Mouse (Mus musculus) colon, adult 2 months (tissue): Measurements from ENCODE around the gene Nop56. TPM values are rescaled to one million over a fixed set of nuclear protein-coding genes. Genes with fewer than 3 reads are reported as not detected.

ENCODE experiments used
- polyA plus RNA-seq: library from polyadenylated mRNA; depleted of rRNA; stranded (reverse); fragments of >200 nt; gene quantifications from 2 replicates; pipeline ENCODE4 v1.2.3, GENCODE M21; 2012; rRNA removed

Nop56 gene
- polyA plus RNA-seq = 35.5 and 40.9 TPM in 2 replicates

GRCm38 (mm10) chr2:130274149-130274861, at the start of gene Nop56:
Gene Nop56 (plus strand): TSS chr2:130274430.

GRCm38 (mm10) chr2:130283854-130284654, 9.8 kb downstream of the Nop56 start, which contains the start of gene Idh3b:
Gene Idh3b (minus strand): TSS chr2:130284547.

GRCm38 (mm10) chr2:130294936-130295277, 20.7 kb downstream of the Nop56 start, which contains the start of gene Ebf4:
Gene Ebf4 (plus strand): TSS chr2:130295169.

Other genes with a start within 250 kb of the Nop56 start
- not detected in 2 replicates for gene Tgm6, start 162.0 kb upstream of the Nop56 start, polyA plus RNA-seq
- 287 and 291 TPM in 2 replicates for gene Snrpb, start 95.0 kb upstream of the Nop56 start, polyA plus RNA-seq
- not detected in 2 replicates for gene Tmc2, start 79.2 kb upstream of the Nop56 start, polyA plus RNA-seq
- gene Idh3b, start 10.1 kb downstream of the Nop56 start, polyA plus RNA-seq = 228 and 240 TPM in 2 replicates
- gene Ebf4, start 20.7 kb downstream of the Nop56 start, polyA plus RNA-seq = 3.0 and 3.2 TPM in 2 replicates
- gene Cpxm1, start 123.1 kb downstream of the Nop56 start, polyA plus RNA-seq = 2.1 TPM in 2 replicates
- gene Gm28372, start 130.8 kb downstream of the Nop56 start, polyA plus RNA-seq = not detected in 2 replicates
- not detected in 2 replicates for gene 1700020A23Rik, start 130.8 kb downstream of the Nop56 start, polyA plus RNA-seq
- not detected in 2 replicates for gene Tmem239, start 132.0 kb downstream of the Nop56 start, polyA plus RNA-seq
- gene Vps16, start 149.9 kb downstream of the Nop56 start, polyA plus RNA-seq = 40.9 and 53.4 TPM in 2 replicates
- 19.3 and 27.3 TPM in 2 replicates for gene Pced1a, start 150.3 kb downstream of the Nop56 start, polyA plus RNA-seq
- 41.5 and 43.6 TPM in 2 replicates for gene Ptpra, start 175.8 kb downstream of the Nop56 start, polyA plus RNA-seq